In the genomic region with DNA sequence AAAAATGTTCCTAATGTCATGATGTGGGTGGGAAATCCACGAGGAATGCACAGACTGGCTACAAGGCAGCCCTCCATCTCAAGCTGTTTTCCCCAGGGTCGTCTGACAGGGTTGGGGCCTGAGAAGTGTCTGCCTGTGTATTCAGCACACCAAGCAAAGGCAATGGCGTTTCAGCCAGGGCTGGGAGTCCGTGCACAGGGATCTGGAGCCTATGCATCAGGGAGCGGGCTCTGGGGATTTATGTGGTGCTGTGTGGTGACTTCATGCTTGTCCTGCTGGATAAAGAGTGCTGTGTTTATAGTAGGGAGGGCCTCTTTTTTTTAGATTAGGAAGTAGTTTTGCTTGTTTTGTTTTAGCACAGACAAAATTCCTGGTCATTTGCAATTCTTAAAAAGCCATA, we compare ENCODE assay signal across 13 mouse cellular contexts. TPM values are rescaled to one million over a fixed set of nuclear protein-coding genes. Genes with fewer than 3 reads are reported as not detected.
A peak's percentile ranks its signal among the peaks of the same experiment; 100 is the strongest.
DNase-seq lines count a peak whose midpoint lies in the region; ATAC-seq lines count a peak whose summit lies in the region.
"Had no signal": no experiment of that assay in that cellular context is flagged by ENCODE, and none has a peak within 500 bp of the region (broad histone marks: within the 10 kb centered on the region; RNA-seq: fewer than 3 reads in every experiment).

No protein-coding gene starts in this region.

- no peak for ATAC-seq in midbrain, embryonic 14.5 days (ENCODE audit: low FRiP score, low TSS enrichment)
- no peak for ATAC-seq in midbrain, embryonic 15.5 days (replicated peaks)
- no peak for ATAC-seq in limb, embryonic 12.5 days (ENCODE audit: insufficient number of reproducible peaks, insufficient read depth, low FRiP score, low TSS enrichment, low read depth)
- ATAC-seq: liver, embryonic 12.5 days had no signal

- H3K27ac ChIP-seq in midbrain, embryonic 14.5 days (replicated peaks; ENCODE audit: low read depth, low read length): no peak overlapping the region
- no peak overlapping the region for H3K27ac ChIP-seq in midbrain, embryonic 15.5 days
- H3K27ac ChIP-seq in limb, embryonic 12.5 days: no peak overlapping the region
- H3K27ac ChIP-seq: heart, embryonic 13.5 days; liver, embryonic 12.5 days; neural tube, embryonic 12.5 days had no signal

- intact Hi-C loops in heart, postnatal 25 days (cut with DNase I): no loop called here

- no peak overlapping the region for H3K4me3 ChIP-seq in midbrain, embryonic 14.5 days (replicated peaks; ENCODE audit: low read depth, low read length)
- no peak overlapping the region for H3K4me3 ChIP-seq in midbrain, embryonic 15.5 days
- H3K4me3 ChIP-seq in limb, embryonic 12.5 days (replicated peaks): no peak overlapping the region
- H3K4me3 ChIP-seq: heart, embryonic 13.5 days; liver, embryonic 12.5 days; neural tube, embryonic 12.5 days had no signal

- no peaks in the 10 kb centered on the region for H3K27me3 ChIP-seq in midbrain, embryonic 14.5 days (ENCODE audit: control insufficient read depth, insufficient read depth, low read length)
- no peaks in the 10 kb centered on the region for H3K27me3 ChIP-seq in midbrain, embryonic 15.5 days (replicated peaks)
- no peaks in the 10 kb centered on the region; the same call in 1 of the 2 replicates for H3K27me3 ChIP-seq in limb, embryonic 12.5 days
- H3K27me3 ChIP-seq: heart, embryonic 13.5 days; liver, embryonic 12.5 days; neural tube, embryonic 12.5 days had no signal

- no peaks in the 10 kb centered on the region for H3K9me3 ChIP-seq in midbrain, embryonic 14.5 days (ENCODE audit: control insufficient read depth, low read length)
- no peaks in the 10 kb centered on the region for H3K9me3 ChIP-seq in midbrain, embryonic 15.5 days
- H3K9me3 ChIP-seq in limb, embryonic 12.5 days: no peaks in the 10 kb centered on the region
- H3K9me3 ChIP-seq: heart, embryonic 13.5 days; liver, embryonic 12.5 days; neural tube, embryonic 12.5 days had no signal

- H3K36me3 ChIP-seq in midbrain, embryonic 14.5 days (ENCODE audit: control insufficient read depth, insufficient read depth, low read length): no peaks in the 10 kb centered on the region
- H3K36me3 ChIP-seq in midbrain, embryonic 15.5 days (replicated peaks): no peaks in the 10 kb centered on the region
- no peaks in the 10 kb centered on the region for H3K36me3 ChIP-seq in limb, embryonic 12.5 days
- H3K36me3 ChIP-seq: heart, embryonic 13.5 days; liver, embryonic 12.5 days; neural tube, embryonic 12.5 days had no signal

- H3K4me1 ChIP-seq in midbrain, embryonic 14.5 days (ENCODE audit: control insufficient read depth, insufficient read depth, low read length): no peaks in the 10 kb centered on the region
- H3K4me1 ChIP-seq in midbrain, embryonic 15.5 days: peaks cover 4% of the 10 kb centered on the region; the same call in 1 of the 2 replicates
- peaks cover 47% of the 10 kb centered on the region for H3K4me1 ChIP-seq in limb, embryonic 12.5 days (replicated peaks)
- H3K4me1 ChIP-seq: liver, embryonic 12.5 days had no signal

- peak; percentile 2 for DNase-seq in heart, adult 8-10 months (ENCODE audit: low spot score)
- no peak for DNase-seq in heart, postnatal 25 days (ENCODE audit: low spot score)
- peak; percentile 21 for DNase-seq in midbrain, embryonic 14.5 days
- peak; percentile 25 for DNase-seq in embryo, embryonic 9.5 days (ENCODE audit: extremely low spot score)
- DNase-seq in cerebellum, postnatal 14 days: no peak
- DNase-seq: cerebellum, postnatal 25 days; kidney, postnatal 10 days; thymus, postnatal 14 days had no signal

- 10% methylated on average over 5 of the region's 5 CpGs for WGBS in midbrain, embryonic 14.5 days
- WGBS in midbrain, embryonic 15.5 days: 19% methylated on average over 5 of the region's 5 CpGs
- WGBS in limb, embryonic 12.5 days: 12% methylated on average over 5 of the region's 5 CpGs

- no peak overlapping the region for H3K9ac ChIP-seq in midbrain, embryonic 14.5 days (replicated peaks; ENCODE audit: low read length)
- H3K9ac ChIP-seq in midbrain, embryonic 15.5 days: no peak overlapping the region
- no peak overlapping the region for H3K9ac ChIP-seq in limb, embryonic 12.5 days (replicated peaks)
- H3K9ac ChIP-seq: heart, embryonic 13.5 days; liver, embryonic 12.5 days; neural tube, embryonic 12.5 days had no signal

- no peak overlapping the region for H3K4me2 ChIP-seq in midbrain, embryonic 14.5 days (ENCODE audit: low read length)
- H3K4me2 ChIP-seq in midbrain, embryonic 15.5 days: no peak overlapping the region
- H3K4me2 ChIP-seq in limb, embryonic 12.5 days: peak overlapping the region; percentile 8; the same call in 1 of the 2 replicates
- H3K4me2 ChIP-seq: heart, embryonic 13.5 days; liver, embryonic 12.5 days; neural tube, embryonic 12.5 days had no signal

RNA-seq across cellular contexts. Expression of a gene that starts 26.2 kb away (rescaled TPM):
- 10 to 100 TPM; 14.1 to 17.5 (median 14.4) TPM for total RNA-seq in heart, adult 8-10 months (2022)
- total RNA-seq in heart, postnatal 25 days (2021): 10 to 100 TPM; 15.0 to 16.4 TPM
- polyA plus RNA-seq in midbrain, embryonic 14.5 days (2014; fragmentation: Nextera tagmentation; extraction: Ambion mirVana): 29.5 and 33.2 TPM in 2 replicates
- polyA plus RNA-seq in midbrain, embryonic 15.5 days (2015; fragmentation: Nextera tagmentation; extraction: Ambion mirVana): 30.5 and 31.1 TPM in 2 replicates
- 62.1 and 65.3 TPM in 2 replicates for polyA plus RNA-seq in limb, embryonic 12.5 days (2016; fragmentation: Nextera tagmentation; extraction: Ambion mirVana)

Comparison
In these comparisons a context has a peak if more than half of its experiments do, and no peak if none do; other contexts are left out.
1. DNase-seq: peak in heart, adult 8-10 months (single experiment), midbrain, embryonic 14.5 days (single experiment) and embryo, embryonic 9.5 days (single experiment); none in heart, postnatal 25 days (single experiment) and cerebellum, postnatal 14 days (0 of 2).